Mouse (Mus musculus) layer of hippocampus, postnatal 25 days (tissue): ENCODE results near the gene Bok. TPM values are rescaled to one million over a fixed set of nuclear protein-coding genes. Genes with fewer than 3 reads are reported as not detected.

Source experiments
- DNase-seq, 2 experiments: peaks; one replicate each; pipeline ENCODE4 v3.0.0; 2022; ENCODE audit warnings: mixed read lengths in 2 of 2, low spot score in 1 of 2; ENCODE audit errors: extremely low spot score in 1 of 2
- total RNA-seq, 2 experiments: library from RNA; stranded (reverse); gene quantifications; 2 replicates each; pipeline ENCODE4 v1.2.3; 2021

Bok gene
- total RNA-seq, 2 experiments from 2014 or later = 75.6 to 78.0 TPM

DNA sequence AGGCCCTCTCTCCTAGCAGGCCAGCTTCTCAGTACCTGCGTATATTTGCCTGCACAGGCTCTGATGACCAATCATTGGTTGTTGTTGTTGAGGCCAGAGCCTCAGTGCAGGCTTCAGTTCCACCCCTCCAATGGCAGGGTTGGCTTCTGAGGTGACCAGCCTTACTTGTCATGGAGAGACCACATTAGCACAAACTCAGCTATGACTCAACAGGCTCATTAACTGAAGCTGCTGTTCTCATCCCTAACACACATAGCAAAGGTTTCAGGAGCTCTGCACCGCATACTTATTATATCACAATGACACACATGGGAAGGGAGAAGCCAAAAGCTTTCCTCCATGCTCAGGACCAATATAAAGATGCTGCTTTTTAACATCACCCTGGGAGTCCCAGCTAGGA lies 55.2 kb downstream of the Bok start:
- DNase-seq = no peak

DNA sequence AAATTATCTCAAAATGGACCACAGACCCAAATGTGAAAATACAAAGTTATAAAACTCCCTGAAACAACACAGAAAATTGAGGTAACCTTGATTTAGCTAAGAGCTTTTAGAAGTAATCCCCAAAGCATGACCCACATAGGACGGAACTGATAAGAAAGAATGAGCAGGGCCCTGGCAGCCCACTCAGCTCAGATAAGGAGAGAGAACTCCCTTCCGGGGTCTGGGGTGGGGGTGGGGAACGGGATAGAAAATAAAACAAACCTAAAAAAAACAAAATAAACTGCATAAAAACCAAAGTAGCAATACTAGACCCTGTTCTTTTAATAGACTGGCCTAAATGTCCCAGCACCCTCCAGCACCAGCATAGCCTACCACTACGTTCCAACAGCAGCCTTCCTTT lies 56.5 kb downstream of the Bok start:
- no peak for DNase-seq

DNA sequence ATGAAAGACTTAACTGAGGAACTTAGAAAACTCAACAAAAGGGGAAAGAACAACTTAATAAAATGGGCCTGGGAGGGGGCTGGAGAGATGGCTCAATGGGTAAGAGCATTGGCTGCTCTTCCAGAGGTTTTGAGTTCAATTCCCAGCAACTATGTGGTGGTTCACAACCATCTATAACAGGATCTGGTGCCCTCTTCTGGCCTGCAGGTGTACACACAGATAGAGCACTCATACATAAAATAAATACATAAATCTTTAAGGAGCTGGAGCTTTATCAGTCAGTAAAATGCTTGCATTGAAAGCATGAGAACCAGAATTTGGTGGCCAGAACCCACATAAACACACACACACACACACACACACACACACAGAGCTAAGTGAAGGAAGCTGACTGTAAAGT lies 57.5 kb downstream of the Bok start:
- DNase-seq = no peak

Other genes with a start within 250 kb of the Bok start
- gene Hdlbp, start 206.8 kb upstream of the Bok start, total RNA-seq = 100 to 1,000 TPM; 151 to 158 TPM
- gene Farp2, start 173.6 kb upstream of the Bok start, total RNA-seq = 10 to 100 TPM; 11.0 to 12.9 TPM
- 100 to 1,000 TPM; 413 to 416 TPM for gene Stk25, start 27.0 kb upstream of the Bok start, total RNA-seq
- 10 to 100 TPM; 83.3 to 84.7 TPM for gene Atg4b, start 65.8 kb downstream of the Bok start, total RNA-seq
- 10 to 100 TPM; 31.8 to 34.5 TPM for gene Thap4, start 69.2 kb downstream of the Bok start, total RNA-seq
- gene Dtymk, start 116.3 kb downstream of the Bok start, total RNA-seq = 10 to 100 TPM; 56.9 TPM
- gene Ing5, start 118.3 kb downstream of the Bok start, total RNA-seq = 10 to 100 TPM in 1 of 2 experiments, 1 to 10 TPM in 1; 9.6 to 13.2 TPM
- gene D2hgdh, start 139.2 kb downstream of the Bok start, total RNA-seq = 10 to 100 TPM; 13.9 to 14.9 TPM
- not detected for gene Gal3st2, start 175.6 kb downstream of the Bok start, total RNA-seq
- under 1 TPM; 0.38 to 0.47 TPM for gene Gal3st2b, start 232.7 kb downstream of the Bok start, total RNA-seq